Mouse (Mus musculus): ENCODE measurements around the gene Vmn1r226. TPM values are rescaled to one million over a fixed set of nuclear protein-coding genes. Genes with fewer than 3 reads are reported as not detected.

Gene Vmn1r226
- not detected in 2 replicates for polyA plus RNA-seq (2015; fragmentation: Nextera tagmentation; extraction: Ambion mirVana)

DNA sequence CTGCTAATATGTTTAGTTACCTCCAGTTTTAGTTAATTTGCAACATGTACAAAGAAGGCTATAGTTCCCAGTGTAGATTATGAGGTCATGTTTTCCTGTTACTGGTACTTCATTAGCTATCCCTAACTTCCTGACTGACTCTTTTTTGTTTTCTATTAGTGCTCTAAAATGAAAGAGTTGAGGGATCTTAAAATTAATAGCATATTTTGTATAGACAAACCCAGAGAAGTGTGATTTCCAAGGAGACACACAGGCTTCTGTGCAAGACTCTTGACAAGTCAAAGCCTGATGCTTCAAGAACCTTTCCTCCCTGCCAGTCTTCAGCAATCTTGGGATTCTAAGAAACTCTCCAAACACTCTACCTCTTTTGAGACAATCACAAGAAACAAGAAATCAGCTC, at the start of gene Vmn1r226:
TSS of gene Vmn1r226 (plus strand) at position 301 of the 400 bp plus-strand sequence.
- DNase-seq (ENCODE audit: low spot score) = no peak

GRCm38 (mm10) chr17:20729543-20729942, 46.9 kb downstream of the Vmn1r226 start, which contains the start of gene Vmn1r227:
Gene Vmn1r227, plus strand, starts transcription at chr17:20729843.
- no peak for DNase-seq (ENCODE audit: low spot score)

Other genes starting within 250 kb of the Vmn1r226 start
- not detected in 2 replicates for gene Vmn2r108, start 201.5 kb upstream of the Vmn1r226 start, polyA plus RNA-seq (2015; fragmentation: Nextera tagmentation; extraction: Ambion mirVana)
- gene Vmn1r225, start 184.7 kb upstream of the Vmn1r226 start, polyA plus RNA-seq (2015; fragmentation: Nextera tagmentation; extraction: Ambion mirVana) = not detected in 2 replicates
- gene Vmn2r109, start 118.1 kb upstream of the Vmn1r226 start, polyA plus RNA-seq (2015; fragmentation: Nextera tagmentation; extraction: Ambion mirVana) = not detected in 2 replicates
- 0.03 and 0.04 TPM in 2 replicates for gene Vmn2r110, start 86.4 kb upstream of the Vmn1r226 start, polyA plus RNA-seq (2015; fragmentation: Nextera tagmentation; extraction: Ambion mirVana)
- gene Fpr-rs3, start 58.0 kb upstream of the Vmn1r226 start, polyA plus RNA-seq (2015; fragmentation: Nextera tagmentation; extraction: Ambion mirVana) = not detected in 2 replicates
- not detected in 2 replicates for gene Vmn1r227, start 47.0 kb downstream of the Vmn1r226 start, polyA plus RNA-seq (2015; fragmentation: Nextera tagmentation; extraction: Ambion mirVana)
- not detected in 2 replicates for gene Vmn1r228, start 103.3 kb downstream of the Vmn1r226 start, polyA plus RNA-seq (2015; fragmentation: Nextera tagmentation; extraction: Ambion mirVana)
- not detected in 2 replicates for gene Vmn1r229, start 128.7 kb downstream of the Vmn1r226 start, polyA plus RNA-seq (2015; fragmentation: Nextera tagmentation; extraction: Ambion mirVana)
- gene Vmn1r230, start 157.6 kb downstream of the Vmn1r226 start, polyA plus RNA-seq (2015; fragmentation: Nextera tagmentation; extraction: Ambion mirVana) = not detected in 2 replicates
- gene Vmn1r231, start 222.2 kb downstream of the Vmn1r226 start, polyA plus RNA-seq (2015; fragmentation: Nextera tagmentation; extraction: Ambion mirVana) = not detected in 2 replicates
- not detected in 2 replicates for gene Vmn1r232, start 236.9 kb downstream of the Vmn1r226 start, polyA plus RNA-seq (2015; fragmentation: Nextera tagmentation; extraction: Ambion mirVana)